Mouse (Mus musculus) natural killer cell, adult 2 months (primary cell): ENCODE results near the gene Sult2b1.

Experiments used
- DNase-seq, 2 experiments: peaks; one replicate each; pipeline ENCODE4 v3.0.0; 2022; ENCODE audit warnings: low spot score in 2 of 2

The Sult2b1 gene

GRCm38 (mm10) chr7:45695098-45695497 is 89.4 kb downstream of the Sult2b1 start:
- DNase-seq, result no peak

GRCm38 (mm10) chr7:45693921-45694591 is 90.4 kb downstream of the Sult2b1 start, which contains the start of gene Sec1:
TSS of gene Sec1 (minus strand) at chr7:45694402.
- no peak for DNase-seq

GRCm38 (mm10) chr7:45692364-45692763 is 92.1 kb downstream of the Sult2b1 start:
- DNase-seq, result no peak

- no peak for DNase-seq
These were observed 94.7 kb downstream of the Sult2b1 start for GRCm38 (mm10) chr7:45689800-45690199.

GRCm38 (mm10) chr7:45689099-45689498 is 95.4 kb downstream of the Sult2b1 start:
- no peak for DNase-seq

GRCm38 (mm10) chr7:45686841-45687240 is 97.6 kb downstream of the Sult2b1 start:
- DNase-seq, result no peak

GRCm38 (mm10) chr7:45685811-45686210 is 98.7 kb downstream of the Sult2b1 start:
- DNase-seq, result no peak

GRCm38 (mm10) chr7:45683396-45684050 is 100.9 kb downstream of the Sult2b1 start, which contains the start of gene Ntn5:
TSS of gene Ntn5 (plus strand) at chr7:45684022.
- DNase-seq, result no peak

GRCm38 (mm10) chr7:45682144-45683126 is 102.0 kb downstream of the Sult2b1 start:
- peak; percentile 53 to 77 for DNase-seq

GRCm38 (mm10) chr7:45681046-45681736 is 103.3 kb downstream of the Sult2b1 start:
- peak in 1 of 2 experiments; percentile 66 for DNase-seq
